ENCODE assay signal across 16 mouse cellular contexts in the genomic region with DNA sequence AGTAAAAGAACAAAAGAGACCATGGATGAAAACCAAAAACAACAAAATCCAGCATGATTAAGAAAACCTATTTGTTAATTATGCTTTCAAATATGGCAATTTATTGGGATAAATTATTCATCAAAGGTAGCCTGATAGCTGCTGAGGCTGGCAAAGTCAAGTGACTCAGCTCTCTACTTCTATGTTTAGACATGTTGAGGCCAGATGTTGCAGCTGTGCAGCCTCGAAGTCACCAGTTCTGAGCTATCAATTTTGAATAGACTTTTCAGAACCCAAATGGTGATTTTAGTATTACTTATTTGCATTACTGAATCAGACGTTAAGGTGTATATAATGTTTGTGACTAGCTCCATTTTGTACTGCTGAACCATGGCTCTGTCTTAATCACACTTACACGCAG.
"Had no signal": no experiment of that assay in that cellular context is flagged by ENCODE, and none has a peak within 500 bp of the region (broad histone marks: within the 10 kb centered on the region; RNA-seq: fewer than 3 reads in every experiment).

No protein-coding gene starts in this region.

- H3K36me3 ChIP-seq: liver, embryonic 13.5 days; neural tube, embryonic 12.5 days; neural tube, embryonic 15.5 days; stomach, embryonic 15.5 days had no signal

- H3K27ac ChIP-seq: left cerebral cortex, adult 2 months; liver, embryonic 13.5 days; macrophage; neural tube, embryonic 12.5 days; neural tube, embryonic 15.5 days; stomach, embryonic 15.5 days had no signal

- H3K9me3 ChIP-seq: liver, embryonic 13.5 days; neural tube, embryonic 12.5 days; neural tube, embryonic 15.5 days; stomach, embryonic 15.5 days had no signal

- H3K27me3 ChIP-seq: liver, embryonic 13.5 days; neural tube, embryonic 12.5 days; neural tube, embryonic 15.5 days; stomach, embryonic 15.5 days had no signal

- H3K9ac ChIP-seq: liver, embryonic 13.5 days; neural tube, embryonic 12.5 days; neural tube, embryonic 15.5 days; stomach, embryonic 15.5 days had no signal

- H3K4me1 ChIP-seq: liver, embryonic 13.5 days; neural tube, embryonic 12.5 days; stomach, embryonic 15.5 days had no signal

- DNase-seq: kidney, adult 9 months; kidney, postnatal 14 days; kidney, postnatal 4 days; liver, embryonic 13.5 days; lung, adult 2 months; lung, postnatal 14 days; midbrain, embryonic 14.5 days; right cerebral cortex, adult 18-20 months; right cerebral cortex, postnatal 25 days; spleen, adult 18-20 months; thymus, postnatal 25 days had no signal

- H3K4me3 ChIP-seq: left cerebral cortex, adult 2 months; liver, embryonic 13.5 days; neural tube, embryonic 12.5 days; neural tube, embryonic 15.5 days; stomach, embryonic 15.5 days had no signal
